Mouse (Mus musculus): Measurements from ENCODE around the gene Gjb3.

DNA sequence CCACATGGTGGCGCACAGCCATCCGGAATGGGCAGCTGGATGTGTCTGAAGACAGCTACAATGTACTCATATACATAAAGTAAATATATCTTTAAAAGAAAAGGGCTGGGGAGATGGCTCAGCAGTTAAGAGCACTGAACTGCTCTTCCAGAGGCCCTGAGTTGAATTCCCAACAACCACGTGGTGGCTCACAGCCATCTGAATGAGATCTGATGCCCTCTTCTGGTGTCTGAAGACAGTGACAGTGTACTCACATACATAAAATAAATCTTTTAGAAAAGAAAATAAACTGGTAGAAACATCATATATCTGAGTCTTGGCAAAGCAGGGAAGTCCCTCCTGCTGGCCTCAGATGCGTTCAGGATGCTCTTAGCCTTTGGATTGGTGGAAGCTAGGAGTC, 13.5 kb downstream of the Gjb3 start:
- TF ChIP-seq CTCF (IDR thresholded peaks at IDR 0.05; ENCODE audit: borderline replicate concordance, insufficient read depth, low read depth, low read length) (no peak), POLR2A (IDR thresholded peaks at IDR 0.05; ENCODE audit: borderline replicate concordance, insufficient read depth, low read length) (no peak)

Measured in cerebellum, adult 2 months (tissue).